ENCODE assay signal across 9 mouse cellular contexts in the genomic region with DNA sequence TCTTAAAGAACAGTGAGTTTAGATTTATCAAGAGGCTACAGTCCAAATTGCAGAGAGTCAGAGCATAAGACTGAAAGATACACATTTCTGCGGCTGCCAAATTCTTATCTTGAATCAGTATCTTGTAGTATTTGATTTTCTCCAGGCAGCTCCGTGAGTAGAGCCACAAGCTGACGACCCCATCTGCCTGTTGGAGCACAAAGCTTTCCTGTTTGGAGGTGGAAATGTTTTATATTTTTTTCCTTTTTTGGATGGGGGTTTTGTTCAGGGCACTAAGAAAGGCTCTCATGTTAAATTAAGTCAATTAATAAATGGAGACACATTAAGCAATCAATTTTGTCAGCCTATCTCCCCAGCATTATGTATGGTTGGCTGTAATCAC. TPM values are rescaled to one million over a fixed set of nuclear protein-coding genes. Genes with fewer than 3 reads are reported as not detected.
A peak's percentile ranks its signal among the peaks of the same experiment; 100 is the strongest.
DNase-seq lines count a peak whose midpoint lies in the region; ATAC-seq and TF ChIP-seq lines count a peak whose summit lies in the region.
"Had no signal": no experiment of that assay in that cellular context is flagged by ENCODE, and none has a peak within 500 bp of the region (broad histone marks: within the 10 kb centered on the region; RNA-seq: fewer than 3 reads in every experiment).

No protein-coding gene starts in this region.

- no peak for TF ChIP-seq CTCF in stomach, postnatal 0 days (IDR thresholded peaks at IDR 0.05; ENCODE audit: low read depth)

- no peak for ATAC-seq in heart, embryonic 11.5 days (replicated peaks; ENCODE audit: insufficient number of reproducible peaks, low FRiP score, low TSS enrichment)
- ATAC-seq in neural tube, embryonic 11.5 days (ENCODE audit: insufficient read depth, low FRiP score, low TSS enrichment): no peak
- no peak for ATAC-seq in stomach, postnatal 0 days (ENCODE audit: low FRiP score, low TSS enrichment)

- 22% methylated on average over 3 of the region's 3 CpGs for WGBS in heart, embryonic 11.5 days (ENCODE audit: insufficient replicate concordance)
- WGBS in neural tube, embryonic 11.5 days: 56% methylated on average over 3 of the region's 3 CpGs
- WGBS in midbrain, embryonic 10.5 days: 50% methylated on average over 3 of the region's 3 CpGs
- 16% methylated on average over 3 of the region's 3 CpGs for WGBS in stomach, postnatal 0 days

- H3K4me2 ChIP-seq in heart, embryonic 11.5 days: no peak overlapping the region
- peak overlapping the region; percentile 53 for H3K4me2 ChIP-seq in neural tube, embryonic 11.5 days (ENCODE audit: low read depth)
- H3K4me2 ChIP-seq in stomach, postnatal 0 days (replicated peaks; ENCODE audit: low read depth): peak overlapping the region; percentile 56; the same call in 1 of the 2 replicates

- no peak for TF ChIP-seq EP300 in stomach, postnatal 0 days (optimal IDR thresholded peaks at IDR 0.05)

- H3K4me1 ChIP-seq in heart, embryonic 11.5 days (ENCODE audit: control insufficient read depth, insufficient read depth, low read length): peaks cover 3% of the 10 kb centered on the region; the same call in 1 of the 2 replicates
- H3K4me1 ChIP-seq in neural tube, embryonic 11.5 days (ENCODE audit: control insufficient read depth, insufficient read depth, low read length): peaks cover 11% of the 10 kb centered on the region
- peaks cover 51% of the 10 kb centered on the region for H3K4me1 ChIP-seq in midbrain, embryonic 10.5 days
- no peaks in the 10 kb centered on the region for H3K4me1 ChIP-seq in stomach, postnatal 0 days (replicated peaks; ENCODE audit: control insufficient read depth, insufficient read depth)

- H3K9ac ChIP-seq in heart, embryonic 11.5 days (ENCODE audit: low read depth, low read length): no peak overlapping the region
- no peak overlapping the region for H3K9ac ChIP-seq in neural tube, embryonic 11.5 days (ENCODE audit: low read length)
- H3K9ac ChIP-seq in stomach, postnatal 0 days (ENCODE audit: low read length): no peak overlapping the region

- no peaks in the 10 kb centered on the region for H3K9me3 ChIP-seq in heart, embryonic 11.5 days (replicated peaks; ENCODE audit: control insufficient read depth, low read length)
- no peaks in the 10 kb centered on the region for H3K9me3 ChIP-seq in neural tube, embryonic 11.5 days (ENCODE audit: control insufficient read depth, low read length)
- no peaks in the 10 kb centered on the region for H3K9me3 ChIP-seq in midbrain, embryonic 10.5 days (replicated peaks)
- H3K9me3 ChIP-seq in stomach, postnatal 0 days (ENCODE audit: control insufficient read depth, low read length): no peaks in the 10 kb centered on the region

- H3K36me3 ChIP-seq in heart, embryonic 11.5 days (ENCODE audit: control insufficient read depth, insufficient read depth, low read length): no peaks in the 10 kb centered on the region
- no peaks in the 10 kb centered on the region for H3K36me3 ChIP-seq in neural tube, embryonic 11.5 days (ENCODE audit: control insufficient read depth, insufficient read depth, low read length)
- H3K36me3 ChIP-seq in midbrain, embryonic 10.5 days: no peaks in the 10 kb centered on the region
- H3K36me3 ChIP-seq in stomach, postnatal 0 days (ENCODE audit: control insufficient read depth, insufficient read depth, low read length): no peaks in the 10 kb centered on the region

- no peak overlapping the region for H3K4me3 ChIP-seq in heart, embryonic 11.5 days (ENCODE audit: low read depth, low read length)
- peak overlapping the region; percentile 39 for H3K4me3 ChIP-seq in neural tube, embryonic 11.5 days (ENCODE audit: low read depth, low read length)
- peak overlapping the region; percentile 60 for H3K4me3 ChIP-seq in midbrain, embryonic 10.5 days
- no peak overlapping the region for H3K4me3 ChIP-seq in stomach, postnatal 0 days (ENCODE audit: low read depth, low read length)

- peaks cover 6% of the 10 kb centered on the region; the same call in 1 of the 2 replicates for H3K27me3 ChIP-seq in heart, embryonic 11.5 days (ENCODE audit: control insufficient read depth, insufficient read depth, low read length)
- H3K27me3 ChIP-seq in neural tube, embryonic 11.5 days (ENCODE audit: control insufficient read depth, insufficient read depth, low read length): no peaks in the 10 kb centered on the region
- H3K27me3 ChIP-seq in midbrain, embryonic 10.5 days (ENCODE audit: low read depth, poor library complexity, severe bottlenecking): peaks cover 57% of the 10 kb centered on the region
- no peaks in the 10 kb centered on the region for H3K27me3 ChIP-seq in stomach, postnatal 0 days (ENCODE audit: control insufficient read depth, insufficient read depth, low read length)

- peak; percentile 30 for DNase-seq in heart, adult 11 months
- no peak for DNase-seq in neural tube, embryonic 11.5 days (ENCODE audit: low spot score)
- no peak for DNase-seq in neural tube, embryonic 10.5 days (ENCODE audit: extremely low spot score, low spot score)
- DNase-seq in midbrain, embryonic 10.5 days (ENCODE audit: low spot score): no peak
- DNase-seq in stomach, postnatal 0 days (ENCODE audit: low spot score): no peak
- no peak for DNase-seq in right cerebral cortex, postnatal 25 days
- no peak for DNase-seq in embryo, embryonic 11 days
- DNase-seq: adrenal gland, adult 8-10 months had no signal

- no peak overlapping the region for H3K27ac ChIP-seq in heart, embryonic 11.5 days (ENCODE audit: low read depth, low read length)
- H3K27ac ChIP-seq in neural tube, embryonic 11.5 days (ENCODE audit: low read depth, low read length): no peak overlapping the region
- no peak overlapping the region for H3K27ac ChIP-seq in midbrain, embryonic 10.5 days (replicated peaks)
- no peak overlapping the region for H3K27ac ChIP-seq in stomach, postnatal 0 days (replicated peaks)

RNA-seq across cellular contexts. Expression of gene Siah3, which starts 0.4 kb away (rescaled TPM):
- 0.04 and 0.13 TPM in 2 replicates for polyA plus RNA-seq in heart, embryonic 11.5 days (2014; fragmentation: Nextera tagmentation; extraction: Ambion mirVana)
- 4.7 and 6.3 TPM in 2 replicates for polyA plus RNA-seq in neural tube, embryonic 11.5 days (2014; fragmentation: Nextera tagmentation; extraction: Ambion mirVana)
- polyA plus RNA-seq in midbrain, embryonic 10.5 days (2016; fragmentation: Nextera tagmentation; extraction: Ambion mirVana): 0.33 and 0.66 TPM in 2 replicates
- 0.07 TPM in 1 of 2 replicates, not detected in the other for polyA plus RNA-seq in stomach, postnatal 0 days (2015; fragmentation: Nextera tagmentation; extraction: Ambion mirVana)

Comparison
In these comparisons a context has a peak if more than half of its experiments do, and no peak if none do; other contexts are left out.
1. H3K4me3 ChIP-seq: peak in neural tube, embryonic 11.5 days (single experiment) and midbrain, embryonic 10.5 days (single experiment); none in heart, embryonic 11.5 days (single experiment) and stomach, postnatal 0 days (single experiment).